Mouse (Mus musculus) liver, embryonic 14.5 days (tissue): ENCODE data around the gene Usp47.

Source experiments
- CTCF ChIP-seq: IDR thresholded peaks from 2 replicates; pipeline ENCODE4 v1.5.1; 2016; ENCODE audit warnings: antibody characterized with exemption, low read depth, control low read depth
- EP300 ChIP-seq: IDR thresholded peaks from 2 replicates; pipeline ENCODE4 v1.6.1; 2016; ENCODE audit warnings: antibody characterized with exemption, low read depth

DNA sequence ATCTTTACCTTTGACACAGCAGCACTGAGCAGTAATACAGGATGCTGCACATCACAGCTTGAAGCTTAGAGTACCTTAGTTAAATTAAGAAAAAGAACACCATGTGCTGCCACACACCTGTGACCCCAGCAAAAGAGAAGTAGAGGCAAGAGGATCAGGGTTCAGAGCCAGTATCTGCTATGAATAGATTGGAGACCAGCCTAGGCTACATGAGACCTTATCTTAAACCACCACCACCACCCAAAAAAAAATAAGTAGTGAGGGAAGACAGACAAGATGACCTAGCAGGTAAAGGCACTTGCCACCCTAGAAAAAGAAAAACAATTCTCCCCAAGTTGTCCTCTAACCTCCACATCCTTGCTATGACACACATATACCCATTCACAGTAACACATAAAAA, 85.5 kb downstream of the Usp47 start:
- no peak for TF ChIP-seq CTCF
- peak; percentile 23; the same call in 1 of the 2 replicates for TF ChIP-seq EP300
